Mouse (Mus musculus) lung, postnatal 25 days (tissue): ENCODE results near the gene Drc1.

ENCODE experiments used
- DNase-seq: peaks from one replicate; pipeline ENCODE4 v3.0.0; 2022; ENCODE audit warnings: low spot score

The Drc1 gene

DNA sequence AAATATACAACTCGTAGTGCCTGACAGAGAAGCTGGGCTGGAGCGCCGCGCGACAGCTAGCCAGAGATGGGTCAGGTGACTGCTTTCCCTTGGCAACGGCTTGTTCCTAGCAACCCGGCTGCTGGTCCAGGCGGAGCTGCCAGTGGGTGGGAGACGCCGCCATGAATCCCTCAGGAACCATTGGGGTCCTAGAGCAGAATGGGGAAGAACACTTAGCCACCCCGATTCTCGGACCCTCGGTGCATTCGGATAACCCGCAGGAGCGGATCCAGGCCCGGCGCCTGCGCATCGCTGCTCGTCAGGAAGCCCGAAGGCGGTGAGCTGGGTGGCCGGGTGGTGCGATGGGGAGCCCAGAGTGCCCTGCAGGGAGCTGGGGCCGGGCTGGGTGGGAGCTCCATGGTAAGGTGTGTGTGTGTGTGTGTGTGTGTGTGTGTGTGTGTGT, at the start of gene Drc1:
Gene Drc1 (plus strand): TSS at position 98 of the 442 bp plus-strand sequence.
- DNase-seq: no peak

DNA sequence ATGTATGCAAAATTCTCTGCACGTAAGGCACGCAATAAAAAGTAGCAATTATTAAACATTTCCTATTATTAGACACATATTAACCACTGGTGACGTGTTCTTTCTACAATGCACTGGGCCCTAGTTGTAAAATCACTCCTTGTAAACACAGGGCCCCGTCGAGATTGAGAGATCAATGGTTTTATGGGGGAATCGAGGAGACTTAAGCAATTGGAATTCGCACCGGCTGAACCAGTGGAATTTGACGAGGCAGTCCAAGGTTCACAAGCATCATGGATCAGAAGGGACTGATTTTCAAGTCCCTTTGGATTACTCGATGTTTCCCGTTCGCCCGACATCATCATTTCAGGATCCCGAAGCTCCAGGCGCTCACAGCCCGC, 49.3 kb upstream of the Drc1 start:
- no peak for DNase-seq

DNA sequence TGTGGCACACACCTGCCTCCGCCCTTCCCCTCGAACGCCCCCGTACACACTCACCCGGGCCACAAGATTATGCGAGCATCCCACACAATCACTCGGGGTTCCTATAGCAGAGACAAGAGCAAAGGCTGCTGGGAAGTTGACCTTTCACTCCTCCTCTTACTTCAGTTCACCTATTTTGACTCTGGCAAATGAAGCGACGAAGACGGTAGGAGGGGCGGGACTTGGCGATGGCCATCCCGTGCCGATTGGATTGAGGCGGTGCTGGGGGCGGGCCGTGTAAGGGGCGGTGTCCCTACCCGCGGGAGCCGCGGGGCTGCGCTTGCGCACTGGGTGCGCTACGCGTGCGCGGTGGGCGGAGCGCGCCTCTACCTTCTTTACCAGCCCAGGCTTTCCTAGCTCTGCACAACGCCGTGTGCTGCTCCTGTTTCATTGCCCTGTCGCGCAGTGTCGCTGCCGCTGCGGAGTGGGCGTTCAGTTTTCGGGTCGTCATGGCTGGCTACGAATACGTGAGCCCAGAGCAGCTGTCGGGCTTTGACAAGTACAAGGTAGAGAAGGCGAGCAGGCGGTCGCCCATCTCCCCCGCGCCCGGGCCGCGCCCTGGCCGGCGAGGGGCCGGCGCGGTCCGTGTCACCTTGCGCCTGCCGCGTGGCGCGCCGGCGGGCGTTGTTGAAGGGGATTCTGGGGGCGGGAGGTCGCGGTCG, 48.8 kb upstream of the Drc1 start, which contains the start of gene Selenoi:
Gene Selenoi (plus strand): TSS at position 311 of the 701 bp plus-strand sequence.
- peak; percentile 99 for DNase-seq

DNA sequence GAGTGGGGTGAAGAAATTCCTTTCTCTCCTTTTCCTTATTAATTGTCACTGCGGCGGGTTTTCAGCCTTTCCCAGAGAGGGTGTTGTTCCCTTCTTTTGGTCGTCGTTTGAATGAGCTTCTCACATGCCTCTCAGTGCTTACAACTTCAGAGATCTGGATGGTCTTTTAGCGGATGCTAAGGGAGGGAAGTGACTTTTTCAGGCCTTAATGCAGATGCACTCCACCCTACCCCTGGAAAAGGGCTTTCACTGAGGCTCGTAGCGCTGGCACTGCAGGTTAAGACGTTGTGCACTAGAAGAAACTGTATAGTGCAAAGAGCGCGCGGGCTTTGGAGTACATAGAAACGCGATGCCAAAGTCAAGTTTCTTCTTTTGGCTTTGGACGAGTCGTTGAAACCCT, 48.1 kb upstream of the Drc1 start:
- no peak for DNase-seq

DNA sequence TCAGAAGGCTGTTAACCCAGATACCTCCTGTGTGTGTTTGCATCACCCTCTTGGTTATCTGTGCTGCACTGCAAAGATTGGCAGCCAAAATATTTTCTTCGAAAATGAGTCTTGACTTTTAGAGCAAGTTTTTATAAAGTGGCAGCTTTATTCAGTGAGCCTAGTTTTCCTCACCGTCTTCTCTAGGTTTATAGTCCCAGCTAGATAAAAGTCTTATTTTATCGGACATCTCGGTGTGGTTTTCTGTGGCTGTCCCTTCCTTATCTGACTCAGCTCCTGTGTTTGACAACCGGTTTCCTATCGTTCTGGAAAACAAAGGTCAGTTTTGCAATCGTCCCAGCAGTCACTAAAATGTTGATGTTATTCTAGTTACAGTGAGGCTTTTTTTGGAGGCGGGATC, 47.2 kb upstream of the Drc1 start:
- no peak for DNase-seq

DNA sequence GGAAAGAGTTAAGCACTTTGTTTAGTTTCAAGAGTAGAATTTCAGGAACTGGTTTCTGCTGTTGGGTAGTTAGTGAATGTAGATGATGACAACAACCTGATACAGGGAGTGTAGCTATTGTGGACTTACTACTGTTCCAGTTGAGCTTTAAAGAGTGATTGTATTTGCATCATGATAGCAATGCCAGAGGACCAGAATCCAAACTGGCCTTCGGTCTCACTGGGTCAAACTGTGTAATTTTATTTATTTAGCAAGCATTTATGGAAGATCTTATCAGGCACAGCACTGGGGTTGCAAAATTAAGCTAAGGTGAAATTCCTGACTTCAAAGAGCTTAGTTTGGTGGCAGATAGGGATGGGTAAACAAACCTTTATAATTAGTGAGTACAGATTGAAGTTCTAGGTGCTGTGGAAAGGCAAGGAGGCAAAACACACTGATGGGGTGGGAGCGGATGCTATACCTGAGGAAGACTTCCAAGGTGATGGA, 45.5 kb upstream of the Drc1 start:
- no peak for DNase-seq

DNA sequence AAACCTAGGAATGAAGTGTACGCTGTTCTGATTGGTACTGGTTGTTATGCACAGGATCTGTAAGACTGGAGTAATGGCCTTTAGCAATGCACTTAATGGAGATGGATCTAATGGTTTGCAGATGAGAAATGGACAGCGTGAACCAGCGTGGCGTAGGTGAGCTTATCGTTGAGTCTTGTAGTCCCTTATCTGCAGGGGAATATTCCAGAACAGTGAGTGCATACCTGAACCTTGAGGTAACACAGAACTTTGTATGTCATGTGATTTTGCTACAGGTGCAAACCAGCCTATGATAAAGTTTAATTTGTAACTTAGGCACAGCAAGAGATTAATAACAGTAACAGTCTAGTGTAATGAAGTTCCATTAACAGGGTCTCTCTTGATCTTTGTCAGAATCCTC, 42.7 kb upstream of the Drc1 start:
- DNase-seq: no peak

DNA sequence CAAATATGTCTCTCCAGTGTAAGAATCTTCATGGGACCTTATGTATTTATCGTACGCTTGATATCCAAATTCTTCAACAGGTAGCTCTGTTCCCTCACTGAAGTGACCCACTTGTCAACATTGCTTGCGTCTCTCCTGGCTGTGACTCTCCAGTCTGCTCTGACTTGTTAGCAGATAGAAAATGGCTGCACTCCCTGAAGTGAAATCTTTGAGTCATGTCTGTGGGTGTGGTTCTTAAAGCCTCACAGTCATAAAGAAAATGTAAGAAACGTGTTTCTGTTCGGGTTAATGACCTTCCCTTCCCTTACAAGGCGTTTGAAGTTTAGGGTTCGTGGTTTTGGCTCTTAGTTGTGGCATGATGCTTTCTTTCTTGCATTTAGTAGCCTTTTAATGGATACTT, 40.6 kb upstream of the Drc1 start:
- no peak for DNase-seq

DNA sequence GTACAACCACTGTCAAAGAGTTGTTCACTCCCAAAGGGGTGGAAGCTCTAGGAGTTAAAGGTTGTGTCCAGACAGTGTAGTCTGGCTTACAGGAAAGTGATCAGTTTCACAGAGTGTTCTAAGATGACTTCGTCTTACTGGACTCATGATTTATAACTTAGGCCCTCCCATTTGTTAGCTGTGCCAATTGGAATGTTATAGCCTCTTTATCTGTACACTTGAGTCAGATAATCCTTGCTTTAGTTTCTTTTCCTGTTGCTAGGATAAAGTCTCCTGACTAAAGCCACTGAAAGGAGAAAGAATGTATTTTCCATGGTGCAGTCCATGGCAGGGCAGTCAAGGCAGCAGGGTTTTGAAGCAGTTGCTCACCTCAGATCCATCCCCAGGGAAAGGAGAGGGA, 38.8 kb upstream of the Drc1 start:
- no peak for DNase-seq

DNA sequence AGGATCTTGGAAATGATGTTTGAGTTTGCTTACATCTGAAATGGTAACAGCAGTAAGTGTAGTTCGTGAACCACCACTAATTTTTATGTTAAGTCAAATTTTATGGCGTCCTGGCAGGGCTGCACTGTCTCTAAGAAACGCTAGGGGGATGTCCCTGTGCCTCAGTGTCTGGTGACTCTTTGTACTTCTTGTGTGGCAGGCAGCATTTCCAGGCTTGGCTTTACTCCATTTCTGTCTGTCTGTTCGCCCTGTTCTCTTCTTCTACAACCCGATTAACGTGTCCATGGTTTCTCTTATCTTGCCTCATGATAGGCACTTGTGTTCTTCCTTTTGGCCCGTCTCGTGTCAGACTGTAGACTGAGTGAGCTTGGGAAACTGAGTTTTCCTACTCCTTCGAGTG, 37.4 kb upstream of the Drc1 start:
- DNase-seq: no peak

DNA sequence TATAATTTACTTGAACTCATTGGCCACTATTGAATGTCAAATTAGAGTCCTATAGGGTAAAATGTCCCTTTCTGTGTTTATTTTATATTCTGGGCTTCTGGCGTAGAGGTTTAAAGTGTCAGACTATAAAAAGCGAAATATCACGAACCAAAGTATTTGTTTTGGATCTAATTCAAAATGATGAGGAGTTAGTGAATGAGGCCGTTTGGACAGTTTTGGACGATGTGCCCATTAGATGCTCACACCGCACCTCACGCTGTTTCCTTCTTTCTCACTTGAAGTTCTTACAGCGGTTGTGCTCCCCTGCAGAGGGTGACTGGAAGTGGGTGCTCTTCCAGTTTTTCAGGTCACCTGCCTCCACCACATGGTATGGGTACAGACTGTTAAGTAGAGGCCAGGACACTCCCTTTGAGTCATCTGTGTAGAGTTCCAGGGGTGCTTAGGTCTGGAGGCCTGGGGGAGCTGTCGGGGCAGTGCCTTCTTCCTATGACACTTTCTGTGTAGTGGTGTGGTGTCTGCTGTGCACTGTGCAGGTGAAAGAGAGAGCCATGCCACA, 35.2 kb upstream of the Drc1 start:
- no peak for DNase-seq

DNA sequence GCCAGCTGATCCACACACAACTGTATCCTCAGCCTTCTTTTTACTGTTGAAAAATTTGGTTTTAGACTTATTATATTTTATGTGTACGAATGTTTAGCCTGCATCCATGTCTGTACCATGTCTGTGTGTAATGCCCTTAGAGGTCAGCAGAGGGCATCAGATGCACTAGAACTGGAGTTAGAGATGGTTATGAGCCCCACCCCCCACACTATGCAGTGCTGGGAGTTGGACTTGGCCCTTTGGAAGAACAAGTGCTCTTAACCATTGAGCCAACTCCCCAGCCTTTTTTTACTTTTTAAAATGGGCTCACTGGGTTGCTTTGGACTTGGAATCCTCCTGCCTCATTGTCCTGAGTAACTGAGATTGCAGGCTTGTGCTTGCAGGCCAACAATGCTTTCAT, 33.5 kb upstream of the Drc1 start:
- no peak for DNase-seq

DNA sequence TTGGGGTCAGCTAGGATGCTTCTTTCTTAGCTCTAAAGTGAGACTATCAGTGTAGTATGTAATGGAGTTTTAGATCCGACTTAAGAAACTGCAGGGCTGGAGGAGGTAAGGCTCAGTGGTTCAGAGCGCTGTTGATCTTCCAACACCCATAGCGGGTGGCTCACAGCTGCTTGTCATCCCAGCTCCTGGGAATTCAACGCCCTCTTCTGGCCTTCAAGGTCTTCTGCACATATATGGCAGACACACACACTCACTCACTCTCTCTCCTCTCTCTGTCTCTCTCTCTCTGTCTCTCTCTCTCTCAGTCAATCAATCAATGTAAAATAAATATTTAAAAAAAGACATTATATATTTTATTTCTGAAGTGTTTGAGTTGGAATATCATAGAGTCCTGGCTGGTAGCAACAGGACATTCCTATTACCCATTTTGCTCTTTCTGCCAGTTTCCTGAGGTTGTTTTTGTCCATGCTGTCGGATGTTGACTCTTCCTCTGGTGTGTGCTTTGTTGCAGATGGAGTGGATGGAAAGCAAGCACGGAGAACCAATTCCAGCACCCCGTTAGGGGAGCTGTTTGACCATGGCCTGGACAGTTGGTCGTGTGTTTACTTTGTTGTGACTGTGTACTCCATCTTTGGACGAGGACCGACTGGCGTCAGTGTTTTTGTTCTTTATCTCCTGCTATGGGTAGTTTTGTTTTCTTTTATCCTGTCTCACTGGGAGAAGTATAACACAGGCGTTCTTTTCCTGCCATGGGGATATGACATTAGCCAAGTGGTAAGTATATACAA, 25.4 kb upstream of the Drc1 start:
- DNase-seq: no peak

DNA sequence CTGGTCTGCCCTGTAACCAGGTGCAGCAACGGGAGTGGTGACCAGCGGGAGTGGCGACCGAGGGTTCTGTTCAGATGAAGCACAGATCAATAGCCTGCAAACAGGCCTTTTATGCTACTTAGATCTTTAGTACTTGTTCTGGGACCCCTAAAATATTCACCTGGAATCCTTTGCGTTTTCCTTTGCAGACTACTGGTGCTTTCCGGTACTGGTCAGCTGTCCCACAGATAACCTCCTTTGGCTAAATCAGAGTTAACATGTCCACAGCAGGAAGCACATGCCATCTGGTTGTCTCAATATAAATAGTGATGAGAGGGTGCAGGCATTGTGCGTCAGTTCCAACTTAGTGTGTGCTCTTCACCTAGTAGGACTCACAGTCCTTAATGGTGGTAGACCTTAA, 22.4 kb upstream of the Drc1 start:
- DNase-seq: no peak

DNA sequence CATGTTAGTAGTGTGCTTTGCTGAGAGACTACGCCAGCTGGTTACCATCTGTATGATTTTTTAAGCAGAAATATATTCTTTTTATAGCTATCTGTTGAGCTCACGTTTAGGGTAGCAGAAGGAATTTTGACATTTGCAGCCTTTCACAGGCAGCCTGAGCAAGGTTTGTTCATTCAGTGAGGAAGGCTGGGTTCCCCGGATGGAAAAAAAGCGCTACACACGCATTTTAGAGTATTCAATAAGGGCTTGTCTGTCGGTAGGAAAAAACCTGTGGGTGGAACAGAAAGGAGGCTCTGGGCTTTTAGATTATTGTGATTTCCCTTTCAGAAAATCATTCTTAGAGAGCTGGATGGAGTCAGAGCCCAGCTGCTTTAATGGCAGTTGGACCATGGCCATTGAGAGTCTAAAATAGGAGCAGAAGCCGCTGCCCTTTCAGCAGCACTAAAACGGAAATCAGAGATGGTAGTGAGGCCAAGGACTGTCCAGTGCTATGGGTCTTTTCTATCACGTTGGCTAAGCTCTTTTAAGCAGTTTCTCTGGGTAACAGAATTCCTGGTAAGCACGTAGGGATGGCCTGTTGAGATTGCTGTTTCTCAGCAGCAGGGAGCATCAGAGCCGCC, 10.5 kb upstream of the Drc1 start:
- DNase-seq: no peak

DNA sequence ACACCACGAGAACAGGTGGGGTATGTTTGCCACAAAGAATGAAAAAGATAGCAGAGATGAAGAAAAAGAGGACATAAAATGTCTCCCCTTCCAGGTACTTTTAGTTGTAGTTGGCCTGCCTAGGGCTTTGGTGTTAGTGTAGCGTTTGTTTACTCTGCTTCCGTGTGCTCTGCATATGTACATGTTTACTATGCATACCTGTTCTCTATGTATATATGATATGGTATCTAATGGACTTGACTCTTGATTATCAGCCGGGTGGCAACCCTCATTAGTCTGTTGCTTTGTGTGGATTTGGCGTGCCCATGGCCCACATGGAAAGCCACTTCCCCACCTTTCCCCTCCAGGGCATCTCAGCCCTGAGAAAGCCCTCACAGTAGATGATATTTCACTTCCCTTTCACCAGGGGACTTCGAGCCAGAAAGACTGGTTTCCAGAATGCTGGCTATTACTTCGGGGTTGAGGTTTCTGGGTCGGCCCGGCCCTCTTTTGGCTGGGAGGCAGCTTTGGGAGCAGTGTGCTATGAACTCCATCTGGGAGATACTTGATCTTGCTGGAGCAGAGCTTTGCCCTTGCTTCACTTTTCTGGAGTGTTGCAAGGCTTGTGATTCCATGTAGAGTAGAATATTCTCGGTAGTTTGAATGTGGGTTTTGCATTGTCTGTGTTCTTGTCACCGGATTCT, 9.4 kb upstream of the Drc1 start:
- DNase-seq: peak; percentile 39

DNA sequence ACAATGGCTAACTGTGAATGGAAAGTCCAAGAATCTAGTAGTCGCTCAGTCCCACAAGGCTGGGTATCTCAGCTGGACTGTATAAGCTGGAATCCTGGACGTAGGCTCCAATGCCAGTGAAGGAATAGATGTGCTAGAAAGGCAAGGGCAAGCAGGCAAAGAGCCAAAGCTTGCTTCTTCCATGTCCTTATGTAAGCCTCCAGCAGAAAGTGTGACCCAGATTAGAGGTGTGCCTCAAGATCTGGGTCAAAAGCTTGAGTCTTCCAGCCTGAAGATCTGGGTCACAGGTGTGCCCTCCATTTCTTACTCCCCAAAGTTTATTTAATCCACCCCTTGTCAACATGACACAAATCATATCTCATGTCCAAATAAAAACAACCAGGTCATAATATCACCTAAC, 4.8 kb upstream of the Drc1 start:
- DNase-seq: no peak

DNA sequence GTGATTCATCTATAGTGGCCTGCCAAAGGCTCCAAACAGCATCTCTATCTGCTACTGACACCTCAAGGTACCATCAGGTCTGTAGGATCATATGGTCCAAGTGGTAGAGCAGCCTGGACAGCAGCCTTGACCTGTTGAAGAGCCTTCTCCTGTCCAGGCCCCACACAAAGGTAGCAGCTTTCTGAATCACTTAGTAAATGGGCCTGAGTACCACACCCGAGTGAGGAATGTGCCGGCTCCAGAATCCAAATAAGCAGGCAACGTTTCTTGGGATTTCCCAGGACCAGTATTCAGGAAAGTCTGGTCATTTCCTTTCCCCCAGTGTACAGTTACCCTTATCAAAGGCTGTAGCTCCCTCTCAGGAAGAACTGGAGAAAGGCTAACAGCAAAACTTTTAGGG, 2.2 kb upstream of the Drc1 start:
- no peak for DNase-seq

DNA sequence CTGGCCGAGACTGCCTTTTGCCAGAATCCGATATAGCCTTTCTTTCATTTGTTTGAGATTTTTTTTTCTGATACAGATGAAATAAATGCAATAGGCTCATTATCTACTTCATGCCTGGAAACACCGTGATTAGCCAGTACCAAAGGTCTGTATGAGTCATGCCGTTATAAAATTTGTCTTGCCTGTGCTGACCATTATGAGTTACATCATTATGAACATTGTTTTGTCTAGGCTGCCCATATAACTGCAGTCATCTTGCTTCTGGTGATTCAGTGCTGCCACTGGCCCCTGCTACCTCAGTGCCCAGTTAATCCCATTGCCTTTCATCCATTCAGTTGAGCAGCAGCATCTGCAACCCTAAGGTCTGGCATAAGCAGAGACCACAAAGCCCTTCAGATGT, 1.7 kb upstream of the Drc1 start:
- DNase-seq: no peak

DNA sequence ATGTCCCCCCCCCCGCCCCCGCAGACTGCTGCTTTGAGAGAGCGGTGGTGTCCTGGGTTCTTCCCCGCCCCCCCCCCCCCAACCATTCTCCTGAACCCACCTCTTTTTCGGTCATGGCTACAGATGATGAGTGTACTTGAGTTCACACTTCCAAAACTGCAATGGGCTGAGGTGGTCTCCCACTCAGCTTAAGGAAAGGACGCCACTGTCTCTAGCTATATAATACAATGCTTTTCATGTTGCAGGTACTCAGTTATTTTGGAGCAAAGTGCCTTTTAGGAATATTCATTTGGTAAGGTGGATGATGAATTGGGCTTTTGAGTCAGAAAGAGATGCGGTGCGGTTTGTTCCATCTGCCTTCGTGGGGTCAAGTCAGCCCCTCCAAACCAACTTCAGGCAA, 324 bp upstream of the Drc1 start:
- no peak for DNase-seq

DNA sequence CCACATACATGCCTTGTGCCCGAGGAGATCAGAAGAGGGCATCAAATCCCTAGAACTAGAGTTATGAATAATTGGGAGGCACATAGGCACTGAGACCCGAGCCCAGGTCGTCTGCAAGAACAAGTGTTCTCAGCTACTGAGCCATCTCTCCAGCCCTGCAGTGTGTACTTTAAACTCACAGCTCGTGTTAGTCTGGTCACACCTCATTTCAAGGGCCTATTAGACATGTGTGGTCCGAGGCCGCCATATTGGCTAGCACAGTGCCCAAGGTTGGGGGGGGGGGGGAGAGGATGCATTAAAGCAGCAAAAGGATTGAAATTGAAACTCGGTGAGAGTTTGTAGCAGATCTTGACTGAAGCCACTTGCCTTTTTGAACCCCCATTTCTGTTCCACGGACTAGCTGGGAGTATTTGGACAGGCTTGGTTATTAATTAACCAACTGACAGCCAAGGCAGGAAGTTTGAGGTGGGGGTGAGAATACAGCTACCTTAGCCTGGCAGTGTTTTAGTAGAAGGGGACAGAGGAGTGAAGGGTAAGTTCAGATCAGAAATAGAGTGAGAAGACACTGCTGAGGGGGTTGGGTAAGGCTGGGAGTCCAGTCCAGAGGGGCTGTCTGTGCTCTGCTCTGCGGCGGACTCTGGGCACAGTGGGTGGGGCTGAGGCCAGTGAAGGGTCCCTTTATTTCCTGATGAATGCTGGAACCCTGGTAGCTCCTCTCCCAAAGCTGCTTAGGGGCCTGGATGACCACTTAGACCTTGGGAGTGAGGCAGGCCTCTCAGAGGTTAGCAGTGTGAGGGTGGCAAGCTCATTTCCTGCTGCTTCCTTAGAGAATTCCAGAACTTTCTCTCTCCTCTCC, 5.0 kb downstream of the Drc1 start:
- DNase-seq: no peak
